Mouse (Mus musculus): Measurements from ENCODE around the gene Sbpl. TPM values are rescaled to one million over a fixed set of nuclear protein-coding genes. Genes with fewer than 3 reads are reported as not detected.
"Not testable (repeated sequence)": the region's sequence is repeated elsewhere in the genome, so short reads cannot be mapped to it uniquely, and the experiment has no call there.

The Sbpl gene
- polyA plus RNA-seq, 1 experiment from 2014 or later, result not detected

- H3K27me3 ChIP-seq (replicated peaks); H3K4me1 ChIP-seq; H3K36me3 ChIP-seq; H3K27ac ChIP-seq (replicated peaks); ATAC-seq (ENCODE audit: low FRiP score); H3K9ac ChIP-seq (replicated peaks); H3K4me3 ChIP-seq (replicated peaks); H3K9me3 ChIP-seq (replicated peaks); H3K4me2 ChIP-seq: not testable (repeated sequence)
- WGBS, result 76% methylated on average over 4 of the region's 4 CpGs
Observed at GRCm38 (mm10) chr17:23950828-23951227, 4.2 kb downstream of the Sbpl start.

- Histone ChIP-seq H3K4me3 (replicated peaks) (no peak overlapping the region), H3K27ac (replicated peaks) (no peak overlapping the region), H3K9ac (replicated peaks) (no peak overlapping the region), H3K4me1 (no peaks in the 10 kb centered on the region), H3K9me3 (replicated peaks) (no peaks in the 10 kb centered on the region), H3K4me2 (no peak overlapping the region), H3K27me3 (replicated peaks) (no peaks in the 10 kb centered on the region), H3K36me3 (no peaks in the 10 kb centered on the region)
- no peak for ATAC-seq (ENCODE audit: low FRiP score)
- 91% methylated on average over 2 of the region's 2 CpGs for WGBS
Observed at GRCm38 (mm10) chr17:23949068-23949467, 6.0 kb downstream of the Sbpl start.

- 83% methylated on average over 4 of the region's 4 CpGs for WGBS
- not testable (repeated sequence) for ATAC-seq (ENCODE audit: low FRiP score); H3K9me3 ChIP-seq (replicated peaks); H3K27ac ChIP-seq (replicated peaks); H3K27me3 ChIP-seq (replicated peaks); H3K4me2 ChIP-seq; H3K9ac ChIP-seq (replicated peaks); H3K4me1 ChIP-seq; H3K4me3 ChIP-seq (replicated peaks); H3K36me3 ChIP-seq
Observed at GRCm38 (mm10) chr17:23947486-23947885, 7.6 kb downstream of the Sbpl start.

DNA sequence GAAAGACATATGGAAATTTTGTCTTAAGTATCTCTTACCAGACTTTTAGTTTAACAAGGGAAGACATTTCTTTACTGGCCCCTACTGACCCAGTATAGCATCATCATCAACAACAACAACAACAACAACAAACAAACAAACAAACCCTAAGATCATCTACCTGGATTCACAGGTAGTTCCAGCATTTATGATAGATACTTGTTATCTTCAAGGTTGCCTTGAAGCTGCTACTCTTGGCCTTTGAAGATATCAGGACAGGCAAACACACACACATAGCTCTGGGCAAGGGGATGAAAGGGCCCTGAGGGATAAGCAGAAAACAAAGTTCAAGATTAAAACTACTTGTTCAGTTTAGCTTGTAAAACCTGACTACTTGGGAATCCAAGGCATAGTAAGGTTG lies 13.7 kb downstream of the Sbpl start, which contains the start of gene Sbp:
TSS of gene Sbp (plus strand) at position 301 of the 400 bp plus-strand sequence.
- no peak within 1 kb of the TSS for H3K4me3 ChIP-seq (replicated peaks)
- H3K27ac ChIP-seq (replicated peaks), result no peak within 1 kb of the TSS
- H3K9ac ChIP-seq (replicated peaks), result no peak within 1 kb of the TSS
- H3K36me3 ChIP-seq, result no peaks in the 10 kb centered on the region
- H3K27me3 ChIP-seq (replicated peaks), result no peaks in the 10 kb centered on the region
- H3K4me1 ChIP-seq, result no peaks in the 10 kb centered on the region
- H3K4me2 ChIP-seq, result no peak within 1 kb of the TSS
- H3K9me3 ChIP-seq (replicated peaks), result no peaks in the 10 kb centered on the region
- ATAC-seq (ENCODE audit: low FRiP score), result no peak

DNA sequence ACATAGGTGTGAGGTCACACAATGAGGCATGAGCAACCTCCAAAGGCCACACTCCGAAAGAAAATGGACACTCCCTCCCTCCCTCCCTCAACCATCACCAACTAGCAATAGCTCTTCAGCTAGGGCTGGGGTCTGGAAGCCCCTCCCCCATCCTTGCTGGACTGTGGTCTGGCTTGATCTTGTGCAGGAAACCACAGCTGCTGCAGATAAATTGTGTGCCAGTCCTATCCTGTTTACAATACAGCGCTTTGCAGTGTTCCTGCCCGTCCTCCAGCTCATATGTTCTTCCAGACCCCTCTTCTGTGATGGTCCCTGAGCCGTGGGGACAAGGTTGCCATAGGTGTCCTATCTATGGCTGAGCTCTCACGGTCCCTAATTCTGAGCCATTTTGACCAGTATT lies 23.9 kb downstream of the Sbpl start:
- no peaks in the 10 kb centered on the region for H3K9me3 ChIP-seq (replicated peaks)
- no peak for ATAC-seq (ENCODE audit: low FRiP score)
- no peak overlapping the region for H3K4me3 ChIP-seq (replicated peaks)
- no peaks in the 10 kb centered on the region for H3K36me3 ChIP-seq
- no peaks in the 10 kb centered on the region for H3K4me1 ChIP-seq
- H3K4me2 ChIP-seq, result no peak overlapping the region
- H3K27ac ChIP-seq (replicated peaks), result no peak overlapping the region
- H3K9ac ChIP-seq (replicated peaks), result no peak overlapping the region
- H3K27me3 ChIP-seq (replicated peaks), result no peaks in the 10 kb centered on the region
- WGBS, result 90% methylated on average over 5 of the region's 5 CpGs

- Histone ChIP-seq H3K27me3 (replicated peaks) (no peaks in the 10 kb centered on the region), H3K36me3 (no peaks in the 10 kb centered on the region), H3K4me2 (peak overlapping the region; percentile 89), H3K4me3 (replicated peaks) (peak overlapping the region; percentile 69), H3K27ac (replicated peaks) (peak overlapping the region; percentile 95), H3K9ac (replicated peaks) (peak overlapping the region; percentile 65), H3K4me1 (peaks cover 13% of the 10 kb centered on the region), H3K9me3 (replicated peaks) (no peaks in the 10 kb centered on the region)
- WGBS, result under 1% methylated on average over 14 of the region's 14 CpGs
- ATAC-seq (ENCODE audit: low FRiP score), result peak; percentile 90
Observed at GRCm38 (mm10) chr17:23925090-23925493, 30.0 kb downstream of the Sbpl start.

- ATAC-seq (ENCODE audit: low FRiP score), result peak; percentile 96
- WGBS, result under 1% methylated on average over 29 of the region's 29 CpGs
Observed at GRCm38 (mm10) chr17:23924531-23925007, 30.5 kb downstream of the Sbpl start.

DNA sequence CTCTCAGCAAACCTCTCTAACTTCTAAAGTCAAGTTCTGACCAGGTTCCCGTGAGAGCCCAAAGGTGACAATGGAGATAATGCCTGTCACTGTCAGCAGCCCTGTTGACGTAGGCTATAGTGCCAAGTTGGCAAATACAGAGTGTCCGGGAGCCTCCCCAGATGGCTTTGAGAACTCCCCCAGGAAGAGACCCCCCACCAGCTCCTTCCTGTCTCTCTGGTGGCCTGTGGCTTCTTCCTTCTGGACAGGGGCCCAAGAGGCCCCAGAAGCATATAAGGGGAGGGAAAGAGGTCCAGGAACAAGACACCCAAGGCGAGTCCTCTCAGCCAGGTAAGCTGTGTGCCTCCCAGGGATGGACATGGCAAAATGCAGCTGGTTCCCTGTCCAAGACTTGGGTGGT lies 37.9 kb downstream of the Sbpl start, which contains the start of gene Dcpp3:
TSS of gene Dcpp3 (plus strand) at position 301 of the 400 bp plus-strand sequence.
- not testable (repeated sequence) for H3K27me3 ChIP-seq (replicated peaks); H3K36me3 ChIP-seq; H3K4me3 ChIP-seq (replicated peaks); H3K9ac ChIP-seq (replicated peaks); H3K27ac ChIP-seq (replicated peaks); H3K4me1 ChIP-seq; H3K9me3 ChIP-seq (replicated peaks); ATAC-seq (ENCODE audit: low FRiP score); H3K4me2 ChIP-seq
- WGBS, result 64% methylated on average over 4 of the region's 4 CpGs

More at GRCm38 (mm10) chr17:23924531-23925007, 30.5 kb downstream of the Sbpl start:
- no peaks in the 10 kb centered on the region for H3K36me3 ChIP-seq
- H3K27me3 ChIP-seq (replicated peaks), result no peaks in the 10 kb centered on the region
- no peaks in the 10 kb centered on the region for H3K9me3 ChIP-seq (replicated peaks)
- peaks cover 13% of the 10 kb centered on the region for H3K4me1 ChIP-seq
- H3K9ac ChIP-seq (replicated peaks), result peak overlapping the region; percentile 65
- peak overlapping the region; percentile 69 for H3K4me3 ChIP-seq (replicated peaks)
- H3K4me2 ChIP-seq, result peak overlapping the region; percentile 89
- peak overlapping the region; percentile 95 for H3K27ac ChIP-seq (replicated peaks)

Other genes starting within 250 kb of the Sbpl start
- gene 1520401A03Rik, start 232.5 kb downstream of the Sbpl start, polyA plus RNA-seq (2015; fragmentation: Nextera tagmentation; extraction: Ambion mirVana), result 0.23 and 0.27 TPM in 2 replicates
- gene Pkmyt1, start 228.9 kb downstream of the Sbpl start, polyA plus RNA-seq (2015; fragmentation: Nextera tagmentation; extraction: Ambion mirVana), result 17.5 and 26.7 TPM in 2 replicates
- 53.0 and 60.0 TPM in 2 replicates for gene Paqr4, start 214.4 kb downstream of the Sbpl start, polyA plus RNA-seq (2015; fragmentation: Nextera tagmentation; extraction: Ambion mirVana)
- 1.3 and 6.9 TPM in 2 replicates for gene Kremen2, start 209.4 kb downstream of the Sbpl start, polyA plus RNA-seq (2015; fragmentation: Nextera tagmentation; extraction: Ambion mirVana)
- 199 and 224 TPM in 2 replicates for gene Flywch1, start 183.7 kb downstream of the Sbpl start, polyA plus RNA-seq (2015; fragmentation: Nextera tagmentation; extraction: Ambion mirVana)
- 74.8 and 94.6 TPM in 2 replicates for gene Flywch2, start 169.2 kb downstream of the Sbpl start, polyA plus RNA-seq (2015; fragmentation: Nextera tagmentation; extraction: Ambion mirVana)
- gene Srrm2, start 164.7 kb downstream of the Sbpl start, polyA plus RNA-seq (2015; fragmentation: Nextera tagmentation; extraction: Ambion mirVana), result 479 and 502 TPM in 2 replicates
- gene Elob, start 126.1 kb downstream of the Sbpl start, polyA plus RNA-seq (2015; fragmentation: Nextera tagmentation; extraction: Ambion mirVana), result 1,232 and 1,344 TPM in 2 replicates
- not detected in 2 replicates for gene Prss33, start 119.2 kb downstream of the Sbpl start, polyA plus RNA-seq (2015; fragmentation: Nextera tagmentation; extraction: Ambion mirVana)
- gene Prss32, start 111.4 kb downstream of the Sbpl start, polyA plus RNA-seq (2015; fragmentation: Nextera tagmentation; extraction: Ambion mirVana), result 0.50 and 1.1 TPM in 2 replicates
- gene Prss41, start 111.1 kb downstream of the Sbpl start, polyA plus RNA-seq (2015; fragmentation: Nextera tagmentation; extraction: Ambion mirVana), result 1.9 and 2.0 TPM in 2 replicates
- gene Prss21, start 87.2 kb downstream of the Sbpl start, polyA plus RNA-seq (2015; fragmentation: Nextera tagmentation; extraction: Ambion mirVana), result not detected in 2 replicates
- gene Dcpp1, start 74.4 kb downstream of the Sbpl start, polyA plus RNA-seq (2015; fragmentation: Nextera tagmentation; extraction: Ambion mirVana), result not detected in 2 replicates
- not detected in 2 replicates for gene Dcpp2, start 74.4 kb downstream of the Sbpl start, polyA plus RNA-seq (2015; fragmentation: Nextera tagmentation; extraction: Ambion mirVana)
- not detected in 2 replicates for gene Dcpp3, start 37.8 kb downstream of the Sbpl start, polyA plus RNA-seq (2015; fragmentation: Nextera tagmentation; extraction: Ambion mirVana)
- gene Sbp, start 13.6 kb downstream of the Sbpl start, polyA plus RNA-seq (2015; fragmentation: Nextera tagmentation; extraction: Ambion mirVana), result not detected in 2 replicates
- gene Prss30, start 25.3 kb upstream of the Sbpl start, polyA plus RNA-seq (2015; fragmentation: Nextera tagmentation; extraction: Ambion mirVana), result 0.96 TPM in 1 of 2 replicates, not detected in the other
- not detected in 2 replicates for gene Prss22, start 42.8 kb upstream of the Sbpl start, polyA plus RNA-seq (2015; fragmentation: Nextera tagmentation; extraction: Ambion mirVana)
- gene Prss27, start 82.9 kb upstream of the Sbpl start, polyA plus RNA-seq (2015; fragmentation: Nextera tagmentation; extraction: Ambion mirVana), result 0.19 and 0.28 TPM in 2 replicates
- gene Kctd5, start 118.2 kb upstream of the Sbpl start, polyA plus RNA-seq (2015; fragmentation: Nextera tagmentation; extraction: Ambion mirVana), result 75.9 and 77.4 TPM in 2 replicates
- 63.9 and 68.9 TPM in 2 replicates for gene Pdpk1, start 195.7 kb upstream of the Sbpl start, polyA plus RNA-seq (2015; fragmentation: Nextera tagmentation; extraction: Ambion mirVana)
- 35.7 and 37.8 TPM in 2 replicates for gene Amdhd2, start 208.5 kb upstream of the Sbpl start, polyA plus RNA-seq (2015; fragmentation: Nextera tagmentation; extraction: Ambion mirVana)
- gene Atp6v0c, start 214.4 kb upstream of the Sbpl start, polyA plus RNA-seq (2015; fragmentation: Nextera tagmentation; extraction: Ambion mirVana), result 1,457 and 1,659 TPM in 2 replicates